Mouse (Mus musculus): ENCODE measurements around the gene Copb1. TPM values are rescaled to one million over a fixed set of nuclear protein-coding genes. Genes with fewer than 3 reads are reported as not detected.

Copb1 gene
- polyA plus RNA-seq (2012; rRNA removed) = 22.9 and 26.6 TPM in 2 replicates

- Histone ChIP-seq H3K27ac (ENCODE audit: control insufficient read depth, insufficient read depth, low read depth, low read length) (peak within 1 kb of the TSS; percentile 92), H3K36me3 (ENCODE audit: control insufficient read depth, insufficient read depth, low read length) (peaks cover 2% of the 10 kb centered on the region), H3K27me3 (ENCODE audit: control insufficient read depth, insufficient read depth, low read length) (no peaks in the 10 kb centered on the region), H3K4me1 (ENCODE audit: control insufficient read depth, insufficient read depth, low read length) (no peaks in the 10 kb centered on the region), H3K4me3 (ENCODE audit: control insufficient read depth, low read depth, low read length) (peak within 1 kb of the TSS; percentile 93)
- TF ChIP-seq POLR2A (IDR thresholded peaks at IDR 0.05; ENCODE audit: control insufficient read depth, low read depth, low read length) = peak; percentile 81
- TF ChIP-seq CTCF (IDR thresholded peaks at IDR 0.05; ENCODE audit: control insufficient read depth, insufficient read depth, insufficient replicate concordance, low read depth, low read length) = no peak
Observed at GRCm38 (mm10) chr7:114253885-114254833, at the start of gene Copb1. TSS of gene Copb1 (minus strand) at chr7:114254711.

GRCm38 (mm10) chr7:114301293-114301782 is 46.8 kb upstream of the Copb1 start:
- H3K27ac ChIP-seq (ENCODE audit: control insufficient read depth, insufficient read depth, low read depth, low read length) = no peak overlapping the region
- no peaks in the 10 kb centered on the region for H3K27me3 ChIP-seq (ENCODE audit: control insufficient read depth, insufficient read depth, low read length)
- H3K4me3 ChIP-seq (ENCODE audit: control insufficient read depth, low read depth, low read length) = no peak overlapping the region
- H3K4me1 ChIP-seq (ENCODE audit: control insufficient read depth, insufficient read depth, low read length) = no peaks in the 10 kb centered on the region
- no peaks in the 10 kb centered on the region for H3K36me3 ChIP-seq (ENCODE audit: control insufficient read depth, insufficient read depth, low read length)
- no peak for TF ChIP-seq POLR2A (IDR thresholded peaks at IDR 0.05; ENCODE audit: control insufficient read depth, low read depth, low read length)
- no peak for TF ChIP-seq CTCF (IDR thresholded peaks at IDR 0.05; ENCODE audit: control insufficient read depth, insufficient read depth, insufficient replicate concordance, low read depth, low read length)

GRCm38 (mm10) chr7:114300782-114301181 is 46.3 kb upstream of the Copb1 start:
- Histone ChIP-seq H3K36me3 (ENCODE audit: control insufficient read depth, insufficient read depth, low read length) (no peaks in the 10 kb centered on the region), H3K27me3 (ENCODE audit: control insufficient read depth, insufficient read depth, low read length) (no peaks in the 10 kb centered on the region), H3K4me1 (ENCODE audit: control insufficient read depth, insufficient read depth, low read length) (no peaks in the 10 kb centered on the region), H3K27ac (ENCODE audit: control insufficient read depth, insufficient read depth, low read depth, low read length) (no peak overlapping the region), H3K4me3 (ENCODE audit: control insufficient read depth, low read depth, low read length) (no peak overlapping the region)
- TF ChIP-seq POLR2A (IDR thresholded peaks at IDR 0.05; ENCODE audit: control insufficient read depth, low read depth, low read length) (no peak), CTCF (IDR thresholded peaks at IDR 0.05; ENCODE audit: control insufficient read depth, insufficient read depth, insufficient replicate concordance, low read depth, low read length) (no peak)

GRCm38 (mm10) chr7:114299247-114299646 is 44.7 kb upstream of the Copb1 start:
- Histone ChIP-seq H3K4me3 (ENCODE audit: control insufficient read depth, low read depth, low read length) (no peak overlapping the region), H3K36me3 (ENCODE audit: control insufficient read depth, insufficient read depth, low read length) (no peaks in the 10 kb centered on the region), H3K27me3 (ENCODE audit: control insufficient read depth, insufficient read depth, low read length) (no peaks in the 10 kb centered on the region), H3K4me1 (ENCODE audit: control insufficient read depth, insufficient read depth, low read length) (no peaks in the 10 kb centered on the region), H3K27ac (ENCODE audit: control insufficient read depth, insufficient read depth, low read depth, low read length) (no peak overlapping the region)
- no peak for TF ChIP-seq CTCF (IDR thresholded peaks at IDR 0.05; ENCODE audit: control insufficient read depth, insufficient read depth, insufficient replicate concordance, low read depth, low read length)

GRCm38 (mm10) chr7:114294698-114295097 is 40.2 kb upstream of the Copb1 start:
- Histone ChIP-seq H3K4me3 (ENCODE audit: control insufficient read depth, low read depth, low read length) (no peak overlapping the region), H3K27me3 (ENCODE audit: control insufficient read depth, insufficient read depth, low read length) (no peaks in the 10 kb centered on the region), H3K4me1 (ENCODE audit: control insufficient read depth, insufficient read depth, low read length) (peaks cover 6% of the 10 kb centered on the region), H3K36me3 (ENCODE audit: control insufficient read depth, insufficient read depth, low read length) (no peaks in the 10 kb centered on the region), H3K27ac (ENCODE audit: control insufficient read depth, insufficient read depth, low read depth, low read length) (no peak overlapping the region)
- TF ChIP-seq CTCF (IDR thresholded peaks at IDR 0.05; ENCODE audit: control insufficient read depth, insufficient read depth, insufficient replicate concordance, low read depth, low read length) = peak; percentile 73
- no peak for TF ChIP-seq POLR2A (IDR thresholded peaks at IDR 0.05; ENCODE audit: control insufficient read depth, low read depth, low read length)

GRCm38 (mm10) chr7:114293903-114294302 is 39.4 kb upstream of the Copb1 start:
- Histone ChIP-seq H3K4me3 (ENCODE audit: control insufficient read depth, low read depth, low read length) (no peak overlapping the region), H3K36me3 (ENCODE audit: control insufficient read depth, insufficient read depth, low read length) (no peaks in the 10 kb centered on the region), H3K27me3 (ENCODE audit: control insufficient read depth, insufficient read depth, low read length) (no peaks in the 10 kb centered on the region), H3K27ac (ENCODE audit: control insufficient read depth, insufficient read depth, low read depth, low read length) (no peak overlapping the region), H3K4me1 (ENCODE audit: control insufficient read depth, insufficient read depth, low read length) (peaks cover 6% of the 10 kb centered on the region)
- TF ChIP-seq POLR2A (IDR thresholded peaks at IDR 0.05; ENCODE audit: control insufficient read depth, low read depth, low read length) (no peak), CTCF (IDR thresholded peaks at IDR 0.05; ENCODE audit: control insufficient read depth, insufficient read depth, insufficient replicate concordance, low read depth, low read length) (no peak)

GRCm38 (mm10) chr7:114292501-114292971 is 38.0 kb upstream of the Copb1 start:
- Histone ChIP-seq H3K27ac (ENCODE audit: control insufficient read depth, insufficient read depth, low read depth, low read length) (peak overlapping the region; percentile 63), H3K27me3 (ENCODE audit: control insufficient read depth, insufficient read depth, low read length) (no peaks in the 10 kb centered on the region), H3K36me3 (ENCODE audit: control insufficient read depth, insufficient read depth, low read length) (no peaks in the 10 kb centered on the region), H3K4me3 (ENCODE audit: control insufficient read depth, low read depth, low read length) (peak overlapping the region; percentile 26), H3K4me1 (ENCODE audit: control insufficient read depth, insufficient read depth, low read length) (peaks cover 6% of the 10 kb centered on the region)
- TF ChIP-seq POLR2A (IDR thresholded peaks at IDR 0.05; ENCODE audit: control insufficient read depth, low read depth, low read length) (no peak), CTCF (IDR thresholded peaks at IDR 0.05; ENCODE audit: control insufficient read depth, insufficient read depth, insufficient replicate concordance, low read depth, low read length) (no peak)

Data from testis, adult 2 months (tissue).